In genomic region chr11:61161121-61161520, GRCm38 (mm10) we compare ENCODE assay signal across 37 mouse cellular contexts. TPM values are rescaled to one million over a fixed set of nuclear protein-coding genes. Genes with fewer than 3 reads are reported as not detected.
"Had no signal": no experiment of that assay in that cellular context is flagged by ENCODE, and none has a peak within 500 bp of the region (broad histone marks: within the 10 kb centered on the region; RNA-seq: fewer than 3 reads in every experiment).

No protein-coding gene starts in this region.

- H3K27me3 ChIP-seq: limb, embryonic 12.5 days; limb, embryonic 13.5 days; limb, embryonic 15.5 days; liver, embryonic 12.5 days; liver, embryonic 13.5 days; liver, embryonic 15.5 days; lung, embryonic 15.5 days; midbrain, embryonic 12.5 days; midbrain, embryonic 13.5 days; midbrain, embryonic 15.5 days; neural tube, embryonic 12.5 days; neural tube, embryonic 13.5 days had no signal

- H3K9ac ChIP-seq: limb, embryonic 12.5 days; limb, embryonic 13.5 days; limb, embryonic 15.5 days; liver, embryonic 12.5 days; liver, embryonic 13.5 days; liver, embryonic 14.5 days; liver, embryonic 15.5 days; liver, postnatal 0 days; lung, embryonic 14.5 days; lung, embryonic 15.5 days; midbrain, embryonic 12.5 days; midbrain, embryonic 13.5 days; midbrain, embryonic 15.5 days; neural tube, embryonic 12.5 days; neural tube, embryonic 13.5 days had no signal

- H3K27ac ChIP-seq: limb, embryonic 10.5 days; limb, embryonic 12.5 days; limb, embryonic 13.5 days; limb, embryonic 15.5 days; liver, embryonic 12.5 days; liver, embryonic 13.5 days; liver, embryonic 14.5 days; liver, embryonic 15.5 days; lung, embryonic 15.5 days; midbrain, embryonic 10.5 days; midbrain, embryonic 12.5 days; midbrain, embryonic 13.5 days; midbrain, embryonic 15.5 days; neural tube, embryonic 12.5 days; neural tube, embryonic 13.5 days had no signal

- H3K4me1 ChIP-seq: limb, embryonic 10.5 days; limb, embryonic 12.5 days; limb, embryonic 13.5 days; limb, embryonic 15.5 days; liver, embryonic 12.5 days; lung, embryonic 15.5 days; midbrain, embryonic 10.5 days; midbrain, embryonic 15.5 days; neural tube, embryonic 12.5 days; neural tube, embryonic 13.5 days had no signal

- DNase-seq: left cerebral cortex, postnatal 4 days; liver; liver, embryonic 13.5 days; liver, postnatal 0 days; lung, adult 18-20 months; lung, adult 2 months; lung, embryonic 14.5 days; lung, postnatal 10 days; lung, postnatal 14 days; lung, postnatal 36 days; lung, postnatal 4 days; midbrain, embryonic 14.5 days had no signal

- H3K9me3 ChIP-seq: limb, embryonic 10.5 days; limb, embryonic 12.5 days; limb, embryonic 13.5 days; limb, embryonic 15.5 days; liver, embryonic 12.5 days; liver, embryonic 13.5 days; liver, embryonic 15.5 days; lung, embryonic 15.5 days; midbrain, embryonic 10.5 days; midbrain, embryonic 12.5 days; midbrain, embryonic 13.5 days; midbrain, embryonic 15.5 days; neural tube, embryonic 12.5 days; neural tube, embryonic 13.5 days had no signal

- ATAC-seq: liver, embryonic 12.5 days; liver, postnatal 0 days; lung, postnatal 0 days; midbrain, embryonic 13.5 days; midbrain, embryonic 15.5 days; midbrain, embryonic 16.5 days had no signal

- H3K4me3 ChIP-seq: limb, embryonic 10.5 days; limb, embryonic 12.5 days; limb, embryonic 13.5 days; limb, embryonic 15.5 days; liver, embryonic 12.5 days; liver, embryonic 13.5 days; liver, embryonic 15.5 days; lung, embryonic 15.5 days; midbrain, embryonic 10.5 days; midbrain, embryonic 12.5 days; midbrain, embryonic 13.5 days; midbrain, embryonic 15.5 days; myocyte; neural tube, embryonic 12.5 days; neural tube, embryonic 13.5 days had no signal

RNA-seq across cellular contexts. Expression of gene Aldh3a1, which starts 46.2 kb away (rescaled TPM):
- total RNA-seq: liver, adult 2 months; megakaryocyte progenitor cell, adult 5-6 weeks; megakaryocyte-erythroid progenitor cell, adult 5-6 weeks; monocyte, adult 5-6 weeks had no signal
- polyA plus RNA-seq: limb, embryonic 10.5 days; liver, embryonic 11.5 days; lung, embryonic 14.5 days; macrophage; midbrain, embryonic 10.5 days; midbrain, embryonic 11.5 days; midbrain, embryonic 12.5 days; midbrain, embryonic 13.5 days; neural tube, embryonic 11.5 days; neural tube, embryonic 12.5 days; neural tube, embryonic 13.5 days had no signal
